Mouse (Mus musculus) heart, embryonic 15.5 days (tissue): ENCODE results near the gene Rabl3. TPM values are rescaled to one million over a fixed set of nuclear protein-coding genes. Genes with fewer than 3 reads are reported as not detected.

Experiments used
- ATAC-seq: fragments of 200-750 bp; cut with Nextera tagmentation; replicated peaks from 2 replicates; pipeline ENCODE4 v1.8.0; 2017; ENCODE audit warnings: low read depth, moderate TSS enrichment; ENCODE audit not compliant: insufficient number of reproducible peaks, insufficient read depth, low FRiP score
- H3K27ac ChIP-seq: fragments of 300-500 bp; sonication (generic); 2 replicates; pipeline ENCODE4 v1.5.1; 2015; ENCODE audit warnings: mild to moderate bottlenecking, inconsistent platforms
- H3K27me3 ChIP-seq: fragments of 300-500 bp; sonication (generic); 2 replicates; pipeline ENCODE4 v1.6.1; 2015; ENCODE audit warnings: inconsistent platforms
- H3K36me3 ChIP-seq: fragments of 300-500 bp; sonication (generic); 2 replicates; pipeline ENCODE4 v1.6.1; 2015; ENCODE audit warnings: mild to moderate bottlenecking, inconsistent platforms
- H3K4me1 ChIP-seq: fragments of 300-500 bp; sonication (generic); replicated peaks from 2 replicates; pipeline ENCODE4 v1.6.1; 2015; ENCODE audit warnings: inconsistent platforms
- H3K4me2 ChIP-seq: fragments of 300-500 bp; sonication (generic); 2 replicates; pipeline ENCODE4 v1.6.1; 2015; ENCODE audit warnings: inconsistent platforms, mild to moderate bottlenecking, moderate library complexity
- H3K4me3 ChIP-seq: fragments of 300-500 bp; sonication (generic); 2 replicates; pipeline ENCODE4 v1.5.1; 2015; ENCODE audit warnings: mild to moderate bottlenecking, inconsistent platforms
- H3K9ac ChIP-seq: fragments of 300-500 bp; sonication (generic); 2 replicates; pipeline ENCODE4 v1.6.1; 2015; ENCODE audit warnings: mild to moderate bottlenecking, inconsistent platforms
- H3K9me3 ChIP-seq: fragments of 300-500 bp; sonication (generic); replicated peaks from 2 replicates; pipeline ENCODE4 v1.6.1; 2016; ENCODE audit warnings: inconsistent platforms
- WGBS: fragments of 180-500 bp; shearing (Covaris S2); methylation state at CpG from one replicate; pipeline ENCODE4 v1.1.7; 2015; ENCODE audit warnings: mixed read lengths; 5-methylcytosine and 5-hydroxymethylcytosine counted together
- polyA plus RNA-seq: library from polyadenylated mRNA; unstranded; fragments of >200 nt; fragmentation: Nextera tagmentation; extraction: Ambion mirVana; gene quantifications from 2 replicates; pipeline ENCODE4 v1.2.1, GENCODE M21; 2015

The Rabl3 gene
- polyA plus RNA-seq, 1 experiment from 2014 or later: 19.1 TPM

GRCm38 (mm10) chr16:37579591-37579990, 39.9 kb downstream of the Rabl3 start:
- Histone ChIP-seq H3K9ac (no peak overlapping the region), H3K36me3 (no peaks in the 10 kb centered on the region), H3K4me3 (no peak overlapping the region), H3K9me3 (no peaks in the 10 kb centered on the region), H3K4me2 (no peak overlapping the region), H3K27me3 (no peaks in the 10 kb centered on the region), H3K4me1 (peaks cover 9% of the 10 kb centered on the region), H3K27ac (no peak overlapping the region)
- WGBS: 63% methylated on average over 1 of the region's 1 CpGs
- ATAC-seq: no peak

GRCm38 (mm10) chr16:37579994-37580393, 40.3 kb downstream of the Rabl3 start, which contains the start of gene Hgd:
Gene Hgd, plus strand, starts transcription at chr16:37580153.
- H3K9me3 ChIP-seq: no peaks in the 10 kb centered on the region
- H3K4me1 ChIP-seq: peaks cover 12% of the 10 kb centered on the region
- WGBS: 60% methylated on average over 4 of the region's 4 CpGs
- H3K36me3 ChIP-seq: no peaks in the 10 kb centered on the region
- H3K9ac ChIP-seq: no peak within 1 kb of the TSS
- H3K27ac ChIP-seq: no peak within 1 kb of the TSS
- no peak for ATAC-seq
- H3K4me2 ChIP-seq: no peak within 1 kb of the TSS
- H3K4me3 ChIP-seq: no peak within 1 kb of the TSS
- no peaks in the 10 kb centered on the region for H3K27me3 ChIP-seq

- Histone ChIP-seq H3K9me3 (no peaks in the 10 kb centered on the region), H3K4me3 (no peak overlapping the region), H3K4me2 (no peak overlapping the region), H3K27me3 (no peaks in the 10 kb centered on the region), H3K27ac (no peak overlapping the region), H3K4me1 (peaks cover 15% of the 10 kb centered on the region), H3K36me3 (no peaks in the 10 kb centered on the region), H3K9ac (no peak overlapping the region)
- 71% methylated on average over 4 of the region's 4 CpGs for WGBS
- no peak for ATAC-seq
Observed at GRCm38 (mm10) chr16:37580651-37581050, 41.0 kb downstream of the Rabl3 start.

GRCm38 (mm10) chr16:37581901-37582300, 42.2 kb downstream of the Rabl3 start:
- H3K4me2 ChIP-seq: no peak overlapping the region
- no peak for ATAC-seq
- no peaks in the 10 kb centered on the region for H3K9me3 ChIP-seq
- no peaks in the 10 kb centered on the region for H3K27me3 ChIP-seq
- no peaks in the 10 kb centered on the region for H3K36me3 ChIP-seq
- WGBS: 88% methylated on average over 3 of the region's 3 CpGs
- H3K4me3 ChIP-seq: no peak overlapping the region
- no peak overlapping the region for H3K27ac ChIP-seq
- H3K9ac ChIP-seq: no peak overlapping the region
- H3K4me1 ChIP-seq: peaks cover 15% of the 10 kb centered on the region

GRCm38 (mm10) chr16:37583306-37583705, 43.6 kb downstream of the Rabl3 start:
- H3K9ac ChIP-seq: no peak overlapping the region
- no peak overlapping the region for H3K4me2 ChIP-seq
- H3K4me3 ChIP-seq: no peak overlapping the region
- no peak overlapping the region for H3K27ac ChIP-seq
- peaks cover 15% of the 10 kb centered on the region for H3K4me1 ChIP-seq
- H3K27me3 ChIP-seq: no peaks in the 10 kb centered on the region
- 87% methylated on average over 3 of the region's 3 CpGs for WGBS
- no peaks in the 10 kb centered on the region for H3K9me3 ChIP-seq
- no peak for ATAC-seq
- H3K36me3 ChIP-seq: no peaks in the 10 kb centered on the region

- Histone ChIP-seq H3K36me3 (no peaks in the 10 kb centered on the region), H3K9me3 (no peaks in the 10 kb centered on the region), H3K4me2 (peak overlapping the region; percentile 72), H3K4me1 (peaks cover 15% of the 10 kb centered on the region), H3K27me3 (no peaks in the 10 kb centered on the region), H3K27ac (no peak overlapping the region), H3K9ac (no peak overlapping the region), H3K4me3 (peak overlapping the region; percentile 45)
- ATAC-seq: no peak
- WGBS: 48% methylated on average over 6 of the region's 6 CpGs
Observed at GRCm38 (mm10) chr16:37583801-37584200, 44.1 kb downstream of the Rabl3 start.

GRCm38 (mm10) chr16:37584218-37585035, 44.7 kb downstream of the Rabl3 start:
- Histone ChIP-seq H3K27me3 (no peaks in the 10 kb centered on the region), H3K4me3 (peak overlapping the region; percentile 45), H3K4me2 (peak overlapping the region; percentile 72), H3K9ac (peak overlapping the region; percentile 44), H3K27ac (peak overlapping the region; percentile 37; the same call in 1 of the 2 replicates), H3K9me3 (no peaks in the 10 kb centered on the region), H3K36me3 (no peaks in the 10 kb centered on the region), H3K4me1 (peaks cover 15% of the 10 kb centered on the region)
- 5% methylated on average over 25 of the region's 25 CpGs for WGBS
- ATAC-seq: 0 out of 2 replicates have a peak, but pooled peaks have one; percentile 43

GRCm38 (mm10) chr16:37585129-37585563, 45.5 kb downstream of the Rabl3 start:
- Histone ChIP-seq H3K4me2 (peak overlapping the region; percentile 72; the same call in 1 of the 2 replicates), H3K4me3 (no peak overlapping the region), H3K27me3 (no peaks in the 10 kb centered on the region), H3K4me1 (peaks cover 15% of the 10 kb centered on the region), H3K9me3 (no peaks in the 10 kb centered on the region), H3K36me3 (no peaks in the 10 kb centered on the region), H3K9ac (no peak overlapping the region), H3K27ac (no peak overlapping the region)
- WGBS: 62% methylated on average over 8 of the region's 8 CpGs
- ATAC-seq: no peak

GRCm38 (mm10) chr16:37590921-37591320, 51.2 kb downstream of the Rabl3 start:
- WGBS: 86% methylated on average over 3 of the region's 3 CpGs
- Histone ChIP-seq H3K4me3 (no peak overlapping the region), H3K4me2 (no peak overlapping the region), H3K36me3 (no peaks in the 10 kb centered on the region), H3K4me1 (0 out of 2 replicates have a peak, but pooled peaks cover 5% of the 10 kb centered on the region), H3K27ac (no peak overlapping the region), H3K27me3 (no peaks in the 10 kb centered on the region), H3K9me3 (no peaks in the 10 kb centered on the region), H3K9ac (no peak overlapping the region)
- ATAC-seq: no peak

- WGBS: 61% methylated on average over 8 of the region's 8 CpGs
- Histone ChIP-seq H3K36me3 (no peaks in the 10 kb centered on the region), H3K4me3 (no peak overlapping the region), H3K27me3 (no peaks in the 10 kb centered on the region), H3K4me1 (0 out of 2 replicates have a peak, but pooled peaks cover 5% of the 10 kb centered on the region), H3K9me3 (no peaks in the 10 kb centered on the region), H3K9ac (no peak overlapping the region), H3K4me2 (no peak overlapping the region), H3K27ac (no peak overlapping the region)
- ATAC-seq: no peak
Observed at GRCm38 (mm10) chr16:37591551-37591950, 51.9 kb downstream of the Rabl3 start.

GRCm38 (mm10) chr16:37597412-37597811, 57.7 kb downstream of the Rabl3 start:
- H3K9ac ChIP-seq: no peak overlapping the region
- H3K4me1 ChIP-seq: no peaks in the 10 kb centered on the region
- H3K9me3 ChIP-seq: no peaks in the 10 kb centered on the region
- H3K27me3 ChIP-seq: no peaks in the 10 kb centered on the region
- no peak overlapping the region for H3K4me2 ChIP-seq
- H3K36me3 ChIP-seq: no peaks in the 10 kb centered on the region
- H3K4me3 ChIP-seq: no peak overlapping the region
- ATAC-seq: no peak
- 53% methylated on average over 5 of the region's 5 CpGs for WGBS
- no peak overlapping the region for H3K27ac ChIP-seq

- no peaks in the 10 kb centered on the region for H3K9me3 ChIP-seq
- WGBS: 92% methylated on average over 7 of the region's 7 CpGs
- no peaks in the 10 kb centered on the region for H3K36me3 ChIP-seq
- no peaks in the 10 kb centered on the region for H3K4me1 ChIP-seq
- H3K27me3 ChIP-seq: no peaks in the 10 kb centered on the region
- H3K4me3 ChIP-seq: no peak overlapping the region
- H3K4me2 ChIP-seq: no peak overlapping the region
- H3K27ac ChIP-seq: no peak overlapping the region
- no peak for ATAC-seq
- H3K9ac ChIP-seq: no peak overlapping the region
Observed at GRCm38 (mm10) chr16:37598463-37598862, 58.8 kb downstream of the Rabl3 start.
